ENCODE assay signal across 7 mouse cellular contexts in genomic region chr4:106908426-106908809, GRCm38 (mm10). TPM values are rescaled to one million over a fixed set of nuclear protein-coding genes. Genes with fewer than 3 reads are reported as not detected.
DNase-seq lines count a peak whose midpoint lies in the region; TF ChIP-seq lines count a peak whose summit lies in the region.

No protein-coding gene starts in this region.

- peaks cover 4% of the 10 kb centered on the region; the same call in 1 of the 2 replicates for H3K36me3 ChIP-seq in ES-E14 (ENCODE audit: control insufficient read depth, insufficient read depth, low read length, poor library complexity, severe bottlenecking)

- H3K4me3 ChIP-seq in ES-E14 (ENCODE audit: insufficient read depth in 1 of 2, low read depth in 1 of 2, low read length in 2 of 2, poor library complexity in 1 of 2, severe bottlenecking in 1 of 2), result peak overlapping the region in 1 of 2 experiments; percentile 54; a peak in 2 of 4 replicates

- peak overlapping the region; percentile 1; the same call in 1 of the 2 replicates for H3K9ac ChIP-seq in ES-E14 (ENCODE audit: insufficient read depth, low read depth, low read length, poor library complexity, severe bottlenecking)

- peak; percentile 68 for DNase-seq in ES-E14 (ENCODE audit: low read depth, low spot score)
- DNase-seq in c-Kit-positive CD71-positive TER-119-positive erythroid progenitor cells, embryonic 14.5 days (ENCODE audit: low spot score), result peak; percentile 85
- DNase-seq in heart, adult 8-10 months (ENCODE audit: low spot score), result peak; percentile 55
- DNase-seq in kidney, adult 9 months, result peak; percentile 75
- peak; percentile 84 for DNase-seq in lung, postnatal 10 days
- peak; percentile 63 to 73 for DNase-seq in spleen, postnatal 14 days (ENCODE audit: low spot score in 2 of 2)
- DNase-seq in right cerebral cortex, postnatal 14 days, result no peak

- peak overlapping the region; percentile 93 for H3K27ac ChIP-seq in ES-E14 (ENCODE audit: insufficient read depth, low read depth, low read length, poor library complexity, severe bottlenecking)

- in situ Hi-C loops in ES-E14 (cut with MboI; ENCODE audit: low sequenced_read_pairs in 2 of 2, unreplicated experiment in 2 of 2), result loop anchor here in 1 of 2 experiments (10.0 kb wide), 1 partner anchor 64 kb away; no protein-coding TSS in a partner anchor

- H3K9me3 ChIP-seq in ES-E14 (ENCODE audit: control insufficient read depth, insufficient read depth, low read depth, low read length), result no peaks in the 10 kb centered on the region

- H3K4me1 ChIP-seq in ES-E14 (ENCODE audit: control insufficient read depth in 2 of 2, insufficient read depth in 2 of 2, low read length in 2 of 2, poor library complexity in 1 of 2), result peaks cover 5 to 22% of the 10 kb centered on the region in 2 experiments

TF ChIP-seq in ES-E14, 5 proteins besides CTCF, POLR2A, EP300 and RAD21:
- TF ChIP-seq CHD2 (IDR thresholded peaks at IDR 0.05; ENCODE audit: low read depth, low read length) (no peak), ZNF384 (IDR thresholded peaks at IDR 0.05; ENCODE audit: low read depth, low read length) (no peak), HCFC1 (IDR thresholded peaks at IDR 0.05; ENCODE audit: borderline replicate concordance, insufficient read depth, low read length) (no peak), MAFK (IDR thresholded peaks at IDR 0.05; ENCODE audit: insufficient read depth, low read depth, low read length) (no peak), ZC3H11A (IDR thresholded peaks at IDR 0.05; ENCODE audit: borderline replicate concordance, low read depth, low read length) (no peak)
TF ChIP-seq in ES-E14: peak in this region for 0.

RNA-seq across cellular contexts. Expression of gene Ssbp3, which starts 2.1 kb away (rescaled TPM):
- 42.3 and 42.6 TPM in 2 replicates for total RNA-seq in ES-E14 (2012; rRNA removed)
- total RNA-seq in heart, adult 8-10 months (2022), result 10 to 100 TPM; 34.2 to 42.5 (median 36.2) TPM
